In the genomic region with DNA sequence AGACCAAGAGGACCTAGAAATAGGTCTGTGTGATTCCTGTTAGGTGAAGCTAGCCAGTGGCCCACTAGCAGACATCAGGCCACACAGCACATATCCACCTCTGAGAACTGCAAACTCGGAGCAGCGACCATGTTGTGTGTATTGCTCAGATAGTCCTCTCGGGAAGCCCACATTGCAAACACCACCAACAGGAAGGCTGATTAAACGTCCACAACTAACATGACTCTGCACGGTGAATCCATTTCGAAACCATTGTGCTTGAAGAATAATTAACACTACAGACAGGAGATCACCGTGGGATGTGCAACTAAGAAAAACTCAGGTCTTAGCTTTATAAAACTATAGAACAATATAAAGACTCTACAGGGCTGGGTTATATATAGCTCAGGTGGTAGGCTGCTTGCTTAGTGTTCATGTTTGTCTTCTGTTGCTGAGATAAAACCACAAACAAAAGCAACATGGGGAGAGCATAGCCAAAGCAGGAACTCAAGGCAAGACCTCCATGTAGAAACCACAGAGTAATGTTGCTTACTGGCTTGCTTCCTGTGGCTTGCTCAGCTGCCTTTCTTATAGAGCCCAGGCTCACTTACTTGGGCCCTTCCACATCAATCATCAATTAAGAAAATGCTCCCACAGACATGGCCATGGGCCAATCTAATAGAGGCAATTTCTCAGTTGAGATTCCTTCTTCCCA, we compare ENCODE assay signal across 21 mouse cellular contexts. TPM values are rescaled to one million over a fixed set of nuclear protein-coding genes. Genes with fewer than 3 reads are reported as not detected.
DNase-seq lines count a peak whose midpoint lies in the region; ATAC-seq and TF ChIP-seq lines count a peak whose summit lies in the region.
"Had no signal": no experiment of that assay in that cellular context is flagged by ENCODE, and none has a peak within 500 bp of the region (broad histone marks: within the 10 kb centered on the region; RNA-seq: fewer than 3 reads in every experiment).

No protein-coding gene starts in this region.

- no peak overlapping the region for H3K4me3 ChIP-seq in liver, embryonic 12.5 days
- H3K4me3 ChIP-seq in hindbrain, postnatal 0 days (ENCODE audit: low read length): no peak overlapping the region
- no peak overlapping the region for H3K4me3 ChIP-seq in kidney, embryonic 15.5 days (replicated peaks)
- H3K4me3 ChIP-seq: embryonic facial prominence, embryonic 10.5 days; heart, embryonic 12.5 days; hindbrain, embryonic 15.5 days; midbrain, embryonic 15.5 days had no signal

- no peaks in the 10 kb centered on the region for H3K27me3 ChIP-seq in liver, embryonic 12.5 days (replicated peaks)
- no peaks in the 10 kb centered on the region for H3K27me3 ChIP-seq in hindbrain, postnatal 0 days (ENCODE audit: insufficient read depth, low read length)
- H3K27me3 ChIP-seq in kidney, embryonic 15.5 days: no peaks in the 10 kb centered on the region
- H3K27me3 ChIP-seq: heart, embryonic 12.5 days; hindbrain, embryonic 15.5 days; midbrain, embryonic 15.5 days had no signal

- H3K9ac ChIP-seq in liver, embryonic 12.5 days: no peak overlapping the region
- no peak overlapping the region for H3K9ac ChIP-seq in hindbrain, postnatal 0 days (replicated peaks; ENCODE audit: low read length)
- no peak overlapping the region for H3K9ac ChIP-seq in kidney, embryonic 15.5 days
- H3K9ac ChIP-seq: heart, embryonic 12.5 days; hindbrain, embryonic 15.5 days; midbrain, embryonic 15.5 days had no signal

- 37% methylated on average over 7 of the region's 7 CpGs for WGBS in liver, embryonic 12.5 days (ENCODE audit: insufficient replicate concordance)
- 88% methylated on average over 7 of the region's 7 CpGs for WGBS in hindbrain, postnatal 0 days
- WGBS in kidney, embryonic 15.5 days: 87% methylated on average over 7 of the region's 7 CpGs

- H3K27ac ChIP-seq in liver, embryonic 12.5 days: peak overlapping the region; percentile 39; the same call in 1 of the 2 replicates
- H3K27ac ChIP-seq in hindbrain, postnatal 0 days: no peak overlapping the region
- no peak overlapping the region for H3K27ac ChIP-seq in kidney, embryonic 15.5 days
- H3K27ac ChIP-seq: embryonic facial prominence, embryonic 10.5 days; hindbrain, embryonic 15.5 days; kidney, postnatal 0 days; midbrain, embryonic 15.5 days; stomach, postnatal 0 days had no signal

- no peaks in the 10 kb centered on the region for H3K9me3 ChIP-seq in liver, embryonic 12.5 days (replicated peaks)
- H3K9me3 ChIP-seq in hindbrain, postnatal 0 days (ENCODE audit: low read length): no peaks in the 10 kb centered on the region
- no peaks in the 10 kb centered on the region for H3K9me3 ChIP-seq in kidney, embryonic 15.5 days (replicated peaks)
- H3K9me3 ChIP-seq: embryonic facial prominence, embryonic 10.5 days; heart, embryonic 12.5 days; hindbrain, embryonic 15.5 days; midbrain, embryonic 15.5 days had no signal

- TF ChIP-seq CTCF in hindbrain, postnatal 0 days (IDR thresholded peaks at IDR 0.05; ENCODE audit: low read depth): no peak

- H3K36me3 ChIP-seq in liver, embryonic 12.5 days: no peaks in the 10 kb centered on the region
- no peaks in the 10 kb centered on the region for H3K36me3 ChIP-seq in hindbrain, postnatal 0 days (ENCODE audit: insufficient read depth, low read length)
- H3K36me3 ChIP-seq in kidney, embryonic 15.5 days: no peaks in the 10 kb centered on the region
- H3K36me3 ChIP-seq: embryonic facial prominence, embryonic 10.5 days; heart, embryonic 12.5 days; hindbrain, embryonic 15.5 days; midbrain, embryonic 15.5 days had no signal

- ATAC-seq in liver, embryonic 12.5 days: no peak
- ATAC-seq in granulocyte monocyte progenitor cell, adult 5-6 weeks (replicated peaks; ENCODE audit: poor library complexity, severe bottlenecking): peak; percentile 72
- ATAC-seq in megakaryocyte, adult 5-6 weeks (ENCODE audit: poor library complexity, severe bottlenecking): peak; percentile 54
- ATAC-seq in hindbrain, postnatal 0 days: no peak
- no peak for ATAC-seq in kidney, embryonic 15.5 days (replicated peaks; ENCODE audit: low FRiP score)
- ATAC-seq: midbrain, embryonic 15.5 days had no signal

- peaks cover 30% of the 10 kb centered on the region for H3K4me1 ChIP-seq in liver, embryonic 12.5 days
- H3K4me1 ChIP-seq in hindbrain, postnatal 0 days (ENCODE audit: insufficient read depth, low read length): no peaks in the 10 kb centered on the region
- peaks cover 32% of the 10 kb centered on the region for H3K4me1 ChIP-seq in kidney, embryonic 15.5 days
- H3K4me1 ChIP-seq: midbrain, embryonic 15.5 days had no signal

- DNase-seq in liver: no peak
- peak; percentile 34 for DNase-seq in CD4-positive helper T cell, adult 2 months (ENCODE audit: low read depth, low spot score)
- no peak for DNase-seq in hindbrain, postnatal 0 days (ENCODE audit: low spot score)
- DNase-seq in yolk sac, embryonic 10.5 days (ENCODE audit: low spot score): no peak
- DNase-seq: adrenal gland, adult 8-10 months; cerebellum, adult 18-20 months; cerebellum, postnatal 36 days; heart, adult 11 months; heart, postnatal 14 days; kidney, adult 11 months; right cerebral cortex, postnatal 25 days had no signal

- no peak overlapping the region for H3K4me2 ChIP-seq in liver, embryonic 12.5 days
- no peak overlapping the region for H3K4me2 ChIP-seq in hindbrain, postnatal 0 days (ENCODE audit: low read depth, low read length)
- H3K4me2 ChIP-seq in kidney, embryonic 15.5 days: no peak overlapping the region
- H3K4me2 ChIP-seq: heart, embryonic 12.5 days; hindbrain, embryonic 15.5 days; midbrain, embryonic 15.5 days had no signal

RNA-seq across cellular contexts. Expression of gene Mrvi1, which starts 4.4 kb away (rescaled TPM):
- 14.7 and 14.9 TPM in 2 replicates for polyA plus RNA-seq in liver, embryonic 12.5 days (2016; fragmentation: Nextera tagmentation; extraction: Ambion mirVana)
- total RNA-seq in granulocyte monocyte progenitor cell, adult 5-6 weeks (2014; fragmentation: Nextera tagmentation): 0.41 TPM in 1 of 2 replicates, not detected in the other
- total RNA-seq in granulocyte monocyte progenitor cell, adult 5-6 weeks (2017): 0.09 and 0.21 TPM in 2 replicates
- total RNA-seq in megakaryocyte, adult 5-6 weeks (2015): 0.02 and 0.32 TPM in 2 replicates
- 0.04 TPM in 1 of 2 replicates, not detected in the other for total RNA-seq in megakaryocyte, adult 5-6 weeks (2017)
- total RNA-seq in hindbrain, postnatal 0 days (2014; rRNA removed): 1.8 and 3.3 TPM in 2 replicates
- polyA plus RNA-seq in hindbrain, postnatal 0 days (2015; fragmentation: Nextera tagmentation; extraction: Ambion mirVana): 0.78 and 0.95 TPM in 2 replicates
- polyA plus RNA-seq in kidney, embryonic 15.5 days (2015; fragmentation: Nextera tagmentation; extraction: Ambion mirVana): 11.1 and 15.8 TPM in 2 replicates

RNA-seq across cellular contexts. Expression of gene Ctr9, which starts 50.9 kb away (rescaled TPM):
- 40.3 and 40.5 TPM in 2 replicates for polyA plus RNA-seq in liver, embryonic 12.5 days (2016; fragmentation: Nextera tagmentation; extraction: Ambion mirVana)
- total RNA-seq in granulocyte monocyte progenitor cell, adult 5-6 weeks (2014; fragmentation: Nextera tagmentation): 56.3 and 61.6 TPM in 2 replicates
- total RNA-seq in granulocyte monocyte progenitor cell, adult 5-6 weeks (2017): 67.6 and 78.4 TPM in 2 replicates
- 14.7 and 33.9 TPM in 2 replicates for total RNA-seq in megakaryocyte, adult 5-6 weeks (2015)
- total RNA-seq in megakaryocyte, adult 5-6 weeks (2017): 47.0 and 48.3 TPM in 2 replicates
- 33.6 and 42.3 TPM in 2 replicates for total RNA-seq in hindbrain, postnatal 0 days (2014; rRNA removed)
- 57.6 and 60.0 TPM in 2 replicates for polyA plus RNA-seq in hindbrain, postnatal 0 days (2015; fragmentation: Nextera tagmentation; extraction: Ambion mirVana)
- 71.6 and 78.1 TPM in 2 replicates for polyA plus RNA-seq in kidney, embryonic 15.5 days (2015; fragmentation: Nextera tagmentation; extraction: Ambion mirVana)

Comparison
In these comparisons a context has a peak if more than half of its experiments do, and no peak if none do; other contexts are left out.
1. ATAC-seq: peak in granulocyte monocyte progenitor cell, adult 5-6 weeks (single experiment) and megakaryocyte, adult 5-6 weeks (single experiment); none in liver, embryonic 12.5 days (single experiment), hindbrain, postnatal 0 days (single experiment) and kidney, embryonic 15.5 days (single experiment).